Mouse (Mus musculus): Measurements from ENCODE around the gene Acaca. TPM values are rescaled to one million over a fixed set of nuclear protein-coding genes. Genes with fewer than 3 reads are reported as not detected.
A peak's percentile ranks its signal among the peaks of the same experiment; 100 is the strongest.
"Not testable (repeated sequence)": the region's sequence is repeated elsewhere in the genome, so short reads cannot be mapped to it uniquely, and the experiment has no call there.

Gene Acaca
- polyA plus RNA-seq, 1 experiment from 2014 or later, result 38.7 TPM

- H3K9me3 ChIP-seq, result no peaks in the 10 kb centered on the region
- ATAC-seq (ENCODE audit: low FRiP score, low read depth), result no peak
- no peaks in the 10 kb centered on the region for H3K4me1 ChIP-seq
- H3K27me3 ChIP-seq, result no peaks in the 10 kb centered on the region
- no peak overlapping the region for H3K9ac ChIP-seq (replicated peaks)
- peaks cover 9% of the 10 kb centered on the region; the same call in 1 of the 2 replicates for H3K36me3 ChIP-seq
- no peak overlapping the region for H3K4me3 ChIP-seq
- H3K4me2 ChIP-seq (replicated peaks), result no peak overlapping the region
- H3K27ac ChIP-seq (replicated peaks), result no peak overlapping the region
- 89% methylated on average over 2 of the region's 2 CpGs for WGBS
These were observed 166.9 kb downstream of the Acaca start for GRCm38 (mm10) chr11:84296337-84296736.

GRCm38 (mm10) chr11:84305474-84305873 lies 176.0 kb downstream of the Acaca start:
- H3K27me3 ChIP-seq, result no peaks in the 10 kb centered on the region
- H3K4me2 ChIP-seq (replicated peaks), result no peak overlapping the region
- H3K4me3 ChIP-seq, result no peak overlapping the region
- WGBS, result 92% methylated on average over 1 of the region's 1 CpGs
- no peak for ATAC-seq (ENCODE audit: low FRiP score, low read depth)
- no peaks in the 10 kb centered on the region for H3K9me3 ChIP-seq
- no peaks in the 10 kb centered on the region for H3K4me1 ChIP-seq
- no peaks in the 10 kb centered on the region for H3K36me3 ChIP-seq
- no peak overlapping the region for H3K27ac ChIP-seq (replicated peaks)
- H3K9ac ChIP-seq (replicated peaks), result no peak overlapping the region

GRCm38 (mm10) chr11:84306158-84306742 lies 176.8 kb downstream of the Acaca start:
- no peak overlapping the region for H3K4me3 ChIP-seq
- 94% methylated on average over 6 of the region's 6 CpGs for WGBS
- no peaks in the 10 kb centered on the region for H3K9me3 ChIP-seq
- no peak overlapping the region for H3K4me2 ChIP-seq (replicated peaks)
- no peak overlapping the region for H3K9ac ChIP-seq (replicated peaks)
- no peak for ATAC-seq (ENCODE audit: low FRiP score, low read depth)
- no peaks in the 10 kb centered on the region for H3K27me3 ChIP-seq
- no peaks in the 10 kb centered on the region for H3K36me3 ChIP-seq
- H3K27ac ChIP-seq (replicated peaks), result no peak overlapping the region
- H3K4me1 ChIP-seq, result no peaks in the 10 kb centered on the region

- no peaks in the 10 kb centered on the region for H3K27me3 ChIP-seq
- H3K4me3 ChIP-seq, result no peak overlapping the region
- H3K9me3 ChIP-seq, result no peaks in the 10 kb centered on the region
- ATAC-seq (ENCODE audit: low FRiP score, low read depth), result no peak
- WGBS, result 53% methylated on average over 7 of the region's 7 CpGs
- H3K9ac ChIP-seq (replicated peaks), result no peak overlapping the region
- H3K27ac ChIP-seq (replicated peaks), result peak overlapping the region; percentile 69
- H3K36me3 ChIP-seq, result 0 out of 2 replicates have a peak, but pooled peaks cover 8% of the 10 kb centered on the region
- H3K4me2 ChIP-seq (replicated peaks), result no peak overlapping the region
- H3K4me1 ChIP-seq, result peaks cover 6% of the 10 kb centered on the region
These were observed 194.7 kb downstream of the Acaca start for GRCm38 (mm10) chr11:84324032-84324752.

GRCm38 (mm10) chr11:84327086-84327485 lies 197.6 kb downstream of the Acaca start:
- H3K4me1 ChIP-seq, result peaks cover 6% of the 10 kb centered on the region
- H3K9me3 ChIP-seq, result no peaks in the 10 kb centered on the region
- H3K4me3 ChIP-seq, result no peak overlapping the region
- no peak for ATAC-seq (ENCODE audit: low FRiP score, low read depth)
- 78% methylated on average over 4 of the region's 4 CpGs for WGBS
- H3K36me3 ChIP-seq, result no peaks in the 10 kb centered on the region
- no peak overlapping the region for H3K27ac ChIP-seq (replicated peaks)
- no peak overlapping the region for H3K9ac ChIP-seq (replicated peaks)
- no peak overlapping the region for H3K4me2 ChIP-seq (replicated peaks)
- no peaks in the 10 kb centered on the region for H3K27me3 ChIP-seq

GRCm38 (mm10) chr11:84332384-84332783 lies 202.9 kb downstream of the Acaca start:
- Histone ChIP-seq H3K9me3 (no peaks in the 10 kb centered on the region), H3K4me2 (replicated peaks) (no peak overlapping the region), H3K36me3 (no peaks in the 10 kb centered on the region), H3K27me3 (no peaks in the 10 kb centered on the region), H3K4me3 (no peak overlapping the region), H3K4me1 (no peaks in the 10 kb centered on the region), H3K9ac (replicated peaks) (no peak overlapping the region), H3K27ac (replicated peaks) (peak overlapping the region; percentile 30; the same call in 1 of the 2 replicates)
- no peak for ATAC-seq (ENCODE audit: low FRiP score, low read depth)

- H3K27me3 ChIP-seq, result no peaks in the 10 kb centered on the region
- no peak for ATAC-seq (ENCODE audit: low FRiP score, low read depth)
- no peaks in the 10 kb centered on the region for H3K4me1 ChIP-seq
- no peaks in the 10 kb centered on the region for H3K9me3 ChIP-seq
- WGBS, result 86% methylated on average over 3 of the region's 3 CpGs
- H3K27ac ChIP-seq (replicated peaks), result no peak overlapping the region
- H3K36me3 ChIP-seq, result no peaks in the 10 kb centered on the region
- no peak overlapping the region for H3K9ac ChIP-seq (replicated peaks)
- H3K4me2 ChIP-seq (replicated peaks), result no peak overlapping the region
- H3K4me3 ChIP-seq, result no peak overlapping the region
These were observed 203.4 kb downstream of the Acaca start for GRCm38 (mm10) chr11:84332860-84333259.

GRCm38 (mm10) chr11:84338273-84338672 lies 208.8 kb downstream of the Acaca start:
- H3K4me3 ChIP-seq; H3K9me3 ChIP-seq; H3K27me3 ChIP-seq; ATAC-seq (ENCODE audit: low FRiP score, low read depth); H3K9ac ChIP-seq (replicated peaks); H3K27ac ChIP-seq (replicated peaks); H3K4me2 ChIP-seq (replicated peaks); H3K4me1 ChIP-seq: not testable (repeated sequence)
- H3K36me3 ChIP-seq, result peaks cover 13% of the 10 kb centered on the region
- 98% methylated on average over 8 of the region's 8 CpGs for WGBS

GRCm38 (mm10) chr11:84340630-84341029 lies 211.2 kb downstream of the Acaca start:
- WGBS, result 96% methylated on average over 2 of the region's 2 CpGs

GRCm38 (mm10) chr11:84344522-84345236 lies 215.2 kb downstream of the Acaca start:
- H3K9ac ChIP-seq (replicated peaks), result no peak overlapping the region
- 88% methylated on average over 6 of the region's 6 CpGs for WGBS
- H3K4me1 ChIP-seq, result peaks cover 16% of the 10 kb centered on the region
- no peak for ATAC-seq (ENCODE audit: low FRiP score, low read depth)
- no peak overlapping the region for H3K27ac ChIP-seq (replicated peaks)
- 0 out of 2 replicates have a peak, but pooled peaks cover 2% of the 10 kb centered on the region for H3K36me3 ChIP-seq
- H3K9me3 ChIP-seq, result no peaks in the 10 kb centered on the region
- no peak overlapping the region for H3K4me2 ChIP-seq (replicated peaks)
- no peaks in the 10 kb centered on the region for H3K27me3 ChIP-seq
- H3K4me3 ChIP-seq, result no peak overlapping the region

More at GRCm38 (mm10) chr11:84340630-84341029, 211.2 kb downstream of the Acaca start:
- Histone ChIP-seq H3K27ac (replicated peaks) (no peak overlapping the region), H3K4me2 (replicated peaks) (no peak overlapping the region), H3K9me3 (no peaks in the 10 kb centered on the region), H3K4me1 (no peaks in the 10 kb centered on the region), H3K27me3 (no peaks in the 10 kb centered on the region), H3K9ac (replicated peaks) (no peak overlapping the region), H3K4me3 (no peak overlapping the region), H3K36me3 (peaks cover 13% of the 10 kb centered on the region)
- ATAC-seq (ENCODE audit: low FRiP score, low read depth), result no peak

GRCm38 (mm10) chr11:84347766-84348165 lies 218.3 kb downstream of the Acaca start:
- no peaks in the 10 kb centered on the region for H3K27me3 ChIP-seq
- H3K9me3 ChIP-seq, result no peaks in the 10 kb centered on the region
- H3K27ac ChIP-seq (replicated peaks), result 0 out of 2 replicates have a peak overlapping the region, but pooled peaks have one; percentile 79
- 0 out of 2 replicates have a peak, but pooled peaks cover 2% of the 10 kb centered on the region for H3K36me3 ChIP-seq
- peaks cover 34% of the 10 kb centered on the region for H3K4me1 ChIP-seq
- no peak overlapping the region for H3K4me2 ChIP-seq (replicated peaks)
- no peak for ATAC-seq (ENCODE audit: low FRiP score, low read depth)
- 83% methylated on average over 2 of the region's 2 CpGs for WGBS
- no peak overlapping the region for H3K9ac ChIP-seq (replicated peaks)
- no peak overlapping the region for H3K4me3 ChIP-seq

All from midbrain, embryonic 12.5 days (tissue).